Comparison of ENCODE assay signal across 18 mouse cellular contexts in the genomic region with DNA sequence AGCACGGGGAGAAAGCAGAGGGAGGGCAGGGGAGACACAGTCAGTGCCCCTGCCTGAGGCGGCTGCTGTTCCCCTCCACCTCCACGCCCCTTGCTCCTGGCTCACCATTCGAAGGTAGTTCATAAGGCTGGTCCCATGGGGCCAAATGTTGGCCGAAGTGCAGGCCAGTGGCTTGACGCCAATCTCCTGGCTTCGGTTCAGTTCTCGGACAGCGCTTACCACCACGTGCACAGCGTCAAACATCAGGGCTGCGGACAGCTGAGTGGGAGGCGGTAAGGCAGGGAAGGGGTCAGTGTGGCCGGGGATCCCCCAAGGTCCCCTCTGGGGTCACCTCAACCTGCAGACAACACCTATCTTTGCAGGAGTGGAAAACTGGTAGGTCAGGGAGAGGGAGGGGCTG. TPM values are rescaled to one million over a fixed set of nuclear protein-coding genes. Genes with fewer than 3 reads are reported as not detected.
DNase-seq lines count a peak whose midpoint lies in the region; ATAC-seq lines count a peak whose summit lies in the region.
"Had no signal": no experiment of that assay in that cellular context is flagged by ENCODE, and none has a peak within 500 bp of the region (broad histone marks: within the 10 kb centered on the region; RNA-seq: fewer than 3 reads in every experiment).

No protein-coding gene starts in this region.

- H3K27me3 ChIP-seq in intestine, embryonic 16.5 days (replicated peaks; ENCODE audit: control insufficient read depth, insufficient read depth, low read length), result no peaks in the 10 kb centered on the region
- H3K27me3 ChIP-seq: forebrain, embryonic 12.5 days; hindbrain, embryonic 13.5 days; limb, embryonic 13.5 days; neural tube, embryonic 12.5 days had no signal

- ATAC-seq in intestine, embryonic 16.5 days, result no peak

- no peak overlapping the region for H3K4me2 ChIP-seq in intestine, embryonic 16.5 days (ENCODE audit: low read depth, low read length)
- H3K4me2 ChIP-seq: forebrain, embryonic 12.5 days; hindbrain, embryonic 13.5 days; limb, embryonic 13.5 days; neural tube, embryonic 12.5 days had no signal

- no peaks in the 10 kb centered on the region for H3K4me1 ChIP-seq in intestine, embryonic 16.5 days (ENCODE audit: control insufficient read depth, insufficient read depth, low read length)
- H3K4me1 ChIP-seq: forebrain, embryonic 12.5 days; hindbrain, embryonic 13.5 days; limb, embryonic 13.5 days; neural tube, embryonic 12.5 days had no signal

- H3K27ac ChIP-seq in intestine, embryonic 16.5 days (ENCODE audit: low read length), result no peak overlapping the region
- H3K27ac ChIP-seq: forebrain, embryonic 12.5 days; hindbrain, embryonic 13.5 days; left cerebral cortex, adult 2 months; limb, embryonic 13.5 days; neural tube, embryonic 12.5 days had no signal

- H3K4me3 ChIP-seq in intestine, embryonic 16.5 days (ENCODE audit: low read length), result no peak overlapping the region
- H3K4me3 ChIP-seq: forebrain, embryonic 12.5 days; hindbrain, embryonic 13.5 days; left cerebral cortex, adult 2 months; limb, embryonic 13.5 days; neural tube, embryonic 12.5 days had no signal

- no peaks in the 10 kb centered on the region for H3K9me3 ChIP-seq in intestine, embryonic 16.5 days (ENCODE audit: control insufficient read depth, low read length)
- H3K9me3 ChIP-seq: forebrain, embryonic 12.5 days; G1E; hindbrain, embryonic 13.5 days; limb, embryonic 13.5 days; neural tube, embryonic 12.5 days had no signal

- DNase-seq in heart, postnatal 4 days, result peak; percentile 39
- DNase-seq in heart, adult 8-10 months (ENCODE audit: low spot score), result no peak
- DNase-seq in MN1 (ENCODE audit: low spot score) (peak; percentile 87), adipocyte (ENCODE audit: low spot score) (peak; percentile 59)
- DNase-seq in kidney, postnatal 10 days, result peak; percentile 34
- DNase-seq in testis, postnatal 10 days (ENCODE audit: low spot score), result no peak
- DNase-seq: cerebellum, adult 9-11 months; embryo, embryonic 11 days; gastrocnemius, postnatal 36 days; lung, adult 18-20 months; right cerebral cortex, postnatal 14 days had no signal

- WGBS in intestine, embryonic 16.5 days, result 89% methylated on average over 14 of the region's 14 CpGs

- H3K36me3 ChIP-seq in intestine, embryonic 16.5 days (ENCODE audit: control insufficient read depth, insufficient read depth, low read length), result peaks cover 25% of the 10 kb centered on the region

- no peak overlapping the region for H3K9ac ChIP-seq in intestine, embryonic 16.5 days (ENCODE audit: low read depth, low read length)
- H3K9ac ChIP-seq: forebrain, embryonic 12.5 days; hindbrain, embryonic 13.5 days; limb, embryonic 13.5 days; neural tube, embryonic 12.5 days had no signal

RNA-seq across cellular contexts. Expression of a gene that starts 13.3 kb away (rescaled TPM):
- 10 to 100 TPM; 14.0 to 15.7 TPM for total RNA-seq in heart, postnatal 4 days (2021)
- total RNA-seq in heart, adult 8-10 months (2022), result 1 to 10 TPM; 3.7 to 4.5 (median 3.8) TPM
- polyA plus RNA-seq in intestine, embryonic 16.5 days (2015; fragmentation: Nextera tagmentation; extraction: Ambion mirVana), result 1.5 and 1.9 TPM in 2 replicates

RNA-seq across cellular contexts. Expression of a gene that starts 13.5 kb away (rescaled TPM):
- 10 to 100 TPM; 13.5 to 16.3 TPM for total RNA-seq in heart, postnatal 4 days (2021)
- 10 to 100 TPM in 1 of 4 experiments, 1 to 10 TPM in 3; 7.9 to 10.0 (median 9.0) TPM for total RNA-seq in heart, adult 8-10 months (2022)
- polyA plus RNA-seq in intestine, embryonic 16.5 days (2015; fragmentation: Nextera tagmentation; extraction: Ambion mirVana), result 23.1 and 23.3 TPM in 2 replicates

RNA-seq across cellular contexts. Expression of a gene that starts 53.1 kb away (rescaled TPM):
- under 1 TPM; 0.31 to 0.47 TPM for total RNA-seq in heart, postnatal 4 days (2021)
- total RNA-seq in heart, adult 8-10 months (2022), result 1 to 10 TPM in 2 of 4 experiments, under 1 TPM in 2; 0.60 to 3.3 (median 1.3) TPM
- 3.5 and 3.9 TPM in 2 replicates for polyA plus RNA-seq in intestine, embryonic 16.5 days (2015; fragmentation: Nextera tagmentation; extraction: Ambion mirVana)

Comparison
In these comparisons a context has a peak if more than half of its experiments do, and no peak if none do; other contexts are left out.
1. DNase-seq: peak in heart, postnatal 4 days (single experiment), MN1 (single experiment), adipocyte (single experiment) and kidney, postnatal 10 days (single experiment); none in heart, adult 8-10 months (single experiment) and testis, postnatal 10 days (single experiment).